Mouse (Mus musculus) ES-E14 (cell line): ENCODE measurements at regions not wholly inside any gene's neighbourhood (a gene's known extent, or its start where the extent isn't known, plus 50 kb on each side); places are given as distances from the start of the nearest gene placed in this dataset.

Experiments
- DNase-seq: peaks from one replicate; pipeline ENCODE4 v3.0.0-alpha.2; 2013; ENCODE audit warnings: low read depth, low spot score
- H3K27ac ChIP-seq: 2 replicates; pipeline ENCODE4 v1.5.1; 2012; ENCODE audit warnings: low read depth, mild to moderate bottlenecking, low read length, moderate library complexity, mixed read lengths; ENCODE audit not compliant: poor library complexity, insufficient read depth, severe bottlenecking
- H3K36me3 ChIP-seq: 2 replicates; pipeline ENCODE4 v1.6.1; 2012; ENCODE audit warnings: mild to moderate bottlenecking, low read length, moderate library complexity, mixed read lengths; ENCODE audit not compliant: control insufficient read depth, poor library complexity, insufficient read depth, severe bottlenecking
- H3K4me1 ChIP-seq, 2 experiments: fragments of 150-350 bp in 1 of 2; sonication (generic) in 1 of 2; 2 replicates each; pipeline ENCODE4 v1.6.1; 2012; ENCODE audit warnings: low read length in 2 of 2, mild to moderate bottlenecking in 1 of 2, mixed read lengths in 1 of 2; ENCODE audit not compliant: control insufficient read depth in 2 of 2, insufficient read depth in 2 of 2, poor library complexity in 1 of 2
- H3K4me3 ChIP-seq, 2 experiments: fragments of 150-350 bp in 1 of 2; sonication (generic) in 1 of 2; 2 replicates each; pipeline ENCODE4 v1.5.1; 2012; ENCODE audit warnings: low read length in 2 of 2, low read depth in 1 of 2, mild to moderate bottlenecking in 1 of 2, mixed read lengths in 1 of 2; ENCODE audit not compliant: insufficient read depth in 1 of 2, poor library complexity in 1 of 2, severe bottlenecking in 1 of 2
- H3K9ac ChIP-seq: 2 replicates; pipeline ENCODE4 v1.6.1; 2012; ENCODE audit warnings: low read depth, mild to moderate bottlenecking, low read length, mixed read lengths; ENCODE audit not compliant: poor library complexity, insufficient read depth, severe bottlenecking
- H3K9me3 ChIP-seq: fragments of 150-350 bp; sonication (generic); 2 replicates; pipeline ENCODE4 v1.6.1; 2012; ENCODE audit warnings: low read depth, mild to moderate bottlenecking, low read length; ENCODE audit not compliant: control insufficient read depth, insufficient read depth
- CHD2 ChIP-seq: IDR thresholded peaks from 2 replicates; pipeline ENCODE4 v1.6.1; 2014; ENCODE audit warnings: mild to moderate bottlenecking, low read depth, low read length, inconsistent platforms
- HCFC1 ChIP-seq: IDR thresholded peaks from 2 replicates; pipeline ENCODE4 v1.6.1; 2012; ENCODE audit warnings: low read length, inconsistent platforms, borderline replicate concordance; ENCODE audit not compliant: insufficient read depth
- MAFK ChIP-seq: IDR thresholded peaks from 2 replicates; pipeline ENCODE4 v1.6.1; 2014; ENCODE audit warnings: mild to moderate bottlenecking, low read depth, low read length, inconsistent platforms; ENCODE audit not compliant: insufficient read depth
- ZC3H11A ChIP-seq: IDR thresholded peaks from 2 replicates; pipeline ENCODE4 v1.6.1; 2012; ENCODE audit warnings: low read depth, mild to moderate bottlenecking, inconsistent platforms, low read length, borderline replicate concordance
- ZNF384 ChIP-seq: IDR thresholded peaks from 2 replicates; pipeline ENCODE4 v1.6.1; 2012; ENCODE audit warnings: low read depth, low read length, inconsistent platforms
- in situ Hi-C, 2 experiments: fragments of 600-800 bp; cut with MboI; formaldehyde crosslinking; loops; one replicate each; pipeline ENCODE4 v1.15.1; 2025; ENCODE audit warnings: low sequenced_read_pairs in 2 of 2, inconsistent platforms in 1 of 2; ENCODE audit not compliant: unreplicated experiment in 2 of 2

- H3K9ac ChIP-seq = no peak overlapping the region
- TF ChIP-seq HCFC1 = no peak
- no peak for TF ChIP-seq ZC3H11A
- TF ChIP-seq MAFK = no peak
- no peak for TF ChIP-seq ZNF384
- TF ChIP-seq CHD2 = no peak
- no peak overlapping the region for H3K4me3 ChIP-seq
- DNase-seq = no peak
- H3K27ac ChIP-seq = 0 out of 2 replicates have a peak overlapping the region, but pooled peaks have one; percentile 22
- in situ Hi-C loops = no loop called here
- H3K4me1 ChIP-seq = peaks cover 6 to 11% of the 10 kb centered on the region in 2 experiments; a peak in 3 of 4 replicates
- no peaks in the 10 kb centered on the region for H3K36me3 ChIP-seq
- no peaks in the 10 kb centered on the region; the same call in 1 of the 2 replicates for H3K9me3 ChIP-seq
These were observed 59.9 kb upstream of the Krr1 start for GRCm38 (mm10) chr10:111912561-111912960.

- H3K9ac ChIP-seq = no peak overlapping the region
- no peaks in the 10 kb centered on the region; the same call in 1 of the 2 replicates for H3K9me3 ChIP-seq
- in situ Hi-C loops = no loop called here
- DNase-seq = peak; percentile 49
- no peak for TF ChIP-seq HCFC1
- TF ChIP-seq MAFK = no peak
- TF ChIP-seq CHD2 = no peak
- no peak for TF ChIP-seq ZC3H11A
- no peak for TF ChIP-seq ZNF384
- no peaks in the 10 kb centered on the region for H3K36me3 ChIP-seq
- peak overlapping the region; percentile 19; the same call in 1 of the 2 replicates for H3K27ac ChIP-seq
- peaks cover 6 to 11% of the 10 kb centered on the region in 2 experiments; a peak in 3 of 4 replicates for H3K4me1 ChIP-seq
- H3K4me3 ChIP-seq = no peak overlapping the region
These were observed 59.2 kb upstream of the Krr1 start for GRCm38 (mm10) chr10:111913066-111913785.

- peaks cover 6 to 11% of the 10 kb centered on the region in 2 experiments; a peak in 3 of 4 replicates for H3K4me1 ChIP-seq
- no peak for TF ChIP-seq MAFK
- TF ChIP-seq ZC3H11A = no peak
- TF ChIP-seq CHD2 = no peak
- TF ChIP-seq HCFC1 = no peak
- TF ChIP-seq ZNF384 = no peak
- no peaks in the 10 kb centered on the region for H3K36me3 ChIP-seq
- no peak overlapping the region for H3K27ac ChIP-seq
- H3K4me3 ChIP-seq = no peak overlapping the region
- in situ Hi-C loops = no loop called here
- no peak overlapping the region; the same call in 1 of the 2 replicates for H3K9ac ChIP-seq
- no peaks in the 10 kb centered on the region; the same call in 1 of the 2 replicates for H3K9me3 ChIP-seq
- DNase-seq = no peak
These were observed 58.2 kb upstream of the Krr1 start for GRCm38 (mm10) chr10:111914231-111914630.

- H3K27ac ChIP-seq = no peak overlapping the region
- no peaks in the 10 kb centered on the region for H3K36me3 ChIP-seq
- DNase-seq = no peak
- H3K9me3 ChIP-seq = no peaks in the 10 kb centered on the region
- H3K4me1 ChIP-seq = peaks cover 6 to 10% of the 10 kb centered on the region in 2 experiments; a peak in 3 of 4 replicates
- in situ Hi-C loops = no loop called here
- no peak overlapping the region for H3K4me3 ChIP-seq
- H3K9ac ChIP-seq = no peak overlapping the region
- TF ChIP-seq ZNF384 (no peak), CHD2 (no peak), HCFC1 (no peak), ZC3H11A (no peak), MAFK (no peak)
These were observed 54.4 kb upstream of the Krr1 start for GRCm38 (mm10) chr10:111918071-111918507.
